ENCODE assay signal across 12 mouse cellular contexts in genomic region chr15:27326549-27326876, GRCm38 (mm10).
DNase-seq lines count a peak whose midpoint lies in the region; ATAC-seq lines count a peak whose summit lies in the region.
"Had no signal": no experiment of that assay in that cellular context is flagged by ENCODE, and none has a peak within 500 bp of the region (broad histone marks: within the 10 kb centered on the region; RNA-seq: fewer than 3 reads in every experiment).

No protein-coding gene starts in this region.

- H3K27me3 ChIP-seq in forebrain, embryonic 15.5 days: no peaks in the 10 kb centered on the region
- no peaks in the 10 kb centered on the region for H3K27me3 ChIP-seq in forebrain, embryonic 12.5 days
- no peaks in the 10 kb centered on the region for H3K27me3 ChIP-seq in hindbrain, embryonic 15.5 days
- H3K27me3 ChIP-seq in hindbrain, embryonic 11.5 days (ENCODE audit: control insufficient read depth, insufficient read depth, low read length): no peaks in the 10 kb centered on the region
- H3K27me3 ChIP-seq: heart, embryonic 13.5 days; liver, embryonic 15.5 days; neural tube, embryonic 12.5 days had no signal

- H3K4me2 ChIP-seq in forebrain, embryonic 15.5 days (replicated peaks): no peak overlapping the region
- H3K4me2 ChIP-seq in forebrain, embryonic 12.5 days: no peak overlapping the region
- no peak overlapping the region for H3K4me2 ChIP-seq in hindbrain, embryonic 15.5 days
- no peak overlapping the region for H3K4me2 ChIP-seq in hindbrain, embryonic 11.5 days (replicated peaks; ENCODE audit: low read depth, low read length)
- H3K4me2 ChIP-seq: heart, embryonic 13.5 days; liver, embryonic 15.5 days; neural tube, embryonic 12.5 days had no signal

- H3K9me3 ChIP-seq in forebrain, embryonic 15.5 days: no peaks in the 10 kb centered on the region
- no peaks in the 10 kb centered on the region for H3K9me3 ChIP-seq in forebrain, embryonic 12.5 days
- no peaks in the 10 kb centered on the region for H3K9me3 ChIP-seq in hindbrain, embryonic 15.5 days
- no peaks in the 10 kb centered on the region for H3K9me3 ChIP-seq in hindbrain, embryonic 11.5 days (ENCODE audit: control insufficient read depth, low read length)
- H3K9me3 ChIP-seq: heart, embryonic 13.5 days; liver, embryonic 15.5 days; neural tube, embryonic 12.5 days had no signal

- H3K4me1 ChIP-seq in forebrain, embryonic 15.5 days: peaks cover 7% of the 10 kb centered on the region
- H3K4me1 ChIP-seq in forebrain, embryonic 12.5 days: no peaks in the 10 kb centered on the region
- peaks cover 12% of the 10 kb centered on the region for H3K4me1 ChIP-seq in hindbrain, embryonic 15.5 days (replicated peaks)
- no peaks in the 10 kb centered on the region for H3K4me1 ChIP-seq in hindbrain, embryonic 11.5 days (replicated peaks; ENCODE audit: control insufficient read depth, insufficient read depth, low read length)
- H3K4me1 ChIP-seq: liver, embryonic 15.5 days; neural tube, embryonic 12.5 days had no signal

- DNase-seq in hindbrain, embryonic 11.5 days (ENCODE audit: low spot score): no peak
- peak; percentile 28 for DNase-seq in 3T3-L1 (ENCODE audit: low read depth, low spot score)
- DNase-seq in cerebellum, adult 11-12 months: peak; percentile 40
- no peak for DNase-seq in kidney, postnatal 14 days
- DNase-seq in adrenal gland, adult (ENCODE audit: inconsistent age in 2 of 2, low spot score in 1 of 2): no peak

- H3K36me3 ChIP-seq in forebrain, embryonic 15.5 days: no peaks in the 10 kb centered on the region
- no peaks in the 10 kb centered on the region for H3K36me3 ChIP-seq in forebrain, embryonic 12.5 days (replicated peaks)
- H3K36me3 ChIP-seq in hindbrain, embryonic 15.5 days: no peaks in the 10 kb centered on the region
- no peaks in the 10 kb centered on the region for H3K36me3 ChIP-seq in hindbrain, embryonic 11.5 days (ENCODE audit: control insufficient read depth, insufficient read depth, low read length)
- H3K36me3 ChIP-seq: heart, embryonic 13.5 days; liver, embryonic 15.5 days; neural tube, embryonic 12.5 days had no signal

- no peak overlapping the region for H3K9ac ChIP-seq in forebrain, embryonic 15.5 days (replicated peaks)
- H3K9ac ChIP-seq in forebrain, embryonic 12.5 days: no peak overlapping the region
- no peak overlapping the region for H3K9ac ChIP-seq in hindbrain, embryonic 15.5 days
- no peak overlapping the region for H3K9ac ChIP-seq in hindbrain, embryonic 11.5 days (ENCODE audit: low read depth, low read length)
- H3K9ac ChIP-seq: heart, embryonic 13.5 days; liver, embryonic 15.5 days; neural tube, embryonic 12.5 days had no signal

- ATAC-seq in forebrain, embryonic 15.5 days (replicated peaks): peak; percentile 14
- ATAC-seq in forebrain, embryonic 12.5 days (ENCODE audit: low FRiP score): no peak
- no peak for ATAC-seq in hindbrain, embryonic 15.5 days (ENCODE audit: low FRiP score, low read depth)
- no peak for ATAC-seq in hindbrain, embryonic 11.5 days (ENCODE audit: low FRiP score)

- H3K4me3 ChIP-seq in forebrain, embryonic 15.5 days: no peak overlapping the region
- H3K4me3 ChIP-seq in forebrain, embryonic 12.5 days (replicated peaks): no peak overlapping the region
- H3K4me3 ChIP-seq in hindbrain, embryonic 15.5 days: no peak overlapping the region
- H3K4me3 ChIP-seq in hindbrain, embryonic 11.5 days (ENCODE audit: low read depth, low read length): no peak overlapping the region
- H3K4me3 ChIP-seq: heart, embryonic 13.5 days; liver, embryonic 15.5 days; neural tube, embryonic 12.5 days had no signal

- WGBS in forebrain, embryonic 15.5 days: 74% methylated on average over 5 of the region's 5 CpGs
- 76% methylated on average over 5 of the region's 5 CpGs for WGBS in forebrain, embryonic 12.5 days
- 59% methylated on average over 5 of the region's 5 CpGs for WGBS in hindbrain, embryonic 15.5 days
- WGBS in hindbrain, embryonic 11.5 days: 72% methylated on average over 5 of the region's 5 CpGs

- peak overlapping the region; percentile 23; the same call in 1 of the 2 replicates for H3K27ac ChIP-seq in forebrain, embryonic 15.5 days (replicated peaks)
- no peak overlapping the region for H3K27ac ChIP-seq in forebrain, embryonic 12.5 days
- H3K27ac ChIP-seq in hindbrain, embryonic 15.5 days (replicated peaks): peak overlapping the region; percentile 26; the same call in 1 of the 2 replicates
- H3K27ac ChIP-seq in hindbrain, embryonic 11.5 days (ENCODE audit: low read depth, low read length): no peak overlapping the region
- H3K27ac ChIP-seq: heart, embryonic 13.5 days; liver, embryonic 15.5 days; neural tube, embryonic 12.5 days; stomach, postnatal 0 days had no signal

Comparison
In these comparisons a context has a peak if more than half of its experiments do, and no peak if none do; other contexts are left out.
1. H3K27ac ChIP-seq: peak in forebrain, embryonic 15.5 days (single experiment) and hindbrain, embryonic 15.5 days (single experiment); none in forebrain, embryonic 12.5 days (single experiment) and hindbrain, embryonic 11.5 days (single experiment).
2. DNase-seq: peak in 3T3-L1 (single experiment) and cerebellum, adult 11-12 months (single experiment); none in hindbrain, embryonic 11.5 days (single experiment), kidney, postnatal 14 days (single experiment) and adrenal gland, adult (0 of 2).